Mouse (Mus musculus) neural tube, embryonic 10.5 days (tissue): ENCODE measurements around the gene Dock10.

Source experiments
- DNase-seq: peaks from one replicate; pipeline ENCODE4 v3.0.0-alpha.2; 2017; ENCODE audit warnings: low spot score; ENCODE audit errors: extremely low spot score

Dock10 gene

GRCm38 (mm10) chr1:80728183-80728582 is 30.1 kb downstream of the Dock10 start:
- no peak for DNase-seq

GRCm38 (mm10) chr1:80727403-80727802 is 30.9 kb downstream of the Dock10 start:
- DNase-seq, result no peak

DNA sequence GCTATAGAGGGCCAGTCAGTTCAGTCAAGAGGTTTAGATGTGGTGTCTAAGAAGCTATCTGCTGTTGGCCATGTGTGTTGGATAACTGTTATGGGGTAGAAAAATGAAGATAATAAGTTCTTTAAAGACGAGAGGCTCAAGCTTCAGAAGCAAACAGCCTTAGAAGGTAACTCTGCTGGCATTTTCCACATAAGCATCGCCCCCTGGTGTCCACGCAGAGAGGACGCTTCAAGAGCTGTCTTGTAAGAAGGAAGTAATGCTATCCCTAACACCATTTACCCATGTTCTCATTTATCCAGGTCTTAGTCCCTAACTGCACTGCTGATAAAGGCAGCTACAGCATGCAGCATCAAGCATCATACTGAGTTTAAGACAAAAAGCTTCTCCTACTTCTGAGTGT is 35.7 kb downstream of the Dock10 start:
- DNase-seq, result no peak

DNA sequence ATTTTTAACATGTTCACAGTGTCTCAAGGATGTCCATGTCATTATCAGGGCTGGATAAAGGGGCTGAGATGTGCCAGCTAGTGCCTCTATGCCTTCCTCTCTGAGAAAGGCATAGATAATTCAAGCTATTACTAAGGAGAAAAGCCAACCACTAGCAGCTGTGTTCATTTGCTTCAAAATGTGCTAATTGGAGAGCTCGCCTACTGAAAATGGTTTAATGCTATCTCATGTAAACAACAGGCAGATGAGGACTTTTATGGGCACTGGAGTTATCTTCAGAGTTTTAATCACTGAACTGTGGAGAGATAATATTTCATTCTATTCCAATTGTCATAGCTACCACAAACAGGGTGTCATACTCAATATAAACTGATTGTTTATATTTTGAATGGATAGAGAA is 36.3 kb downstream of the Dock10 start:
- DNase-seq, result no peak

DNA sequence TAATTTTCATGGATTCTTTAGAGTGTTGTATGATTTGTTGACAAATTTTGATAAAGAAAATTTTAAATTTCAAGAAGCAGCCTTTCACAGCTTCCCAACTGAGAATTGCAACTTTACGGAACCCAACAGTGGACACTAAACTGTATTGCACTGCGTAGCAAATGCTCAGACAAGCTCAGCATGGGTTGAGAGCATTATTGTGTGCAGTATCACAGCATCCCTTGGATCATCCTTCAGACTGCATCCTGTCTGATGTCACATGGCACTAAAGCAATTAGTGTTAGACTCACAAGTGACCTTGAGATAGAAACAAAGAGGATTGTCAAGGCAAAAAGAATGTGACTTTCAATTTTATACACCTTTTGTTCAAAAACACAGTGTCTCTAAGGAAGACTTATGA is 37.1 kb downstream of the Dock10 start:
- DNase-seq, result no peak

DNA sequence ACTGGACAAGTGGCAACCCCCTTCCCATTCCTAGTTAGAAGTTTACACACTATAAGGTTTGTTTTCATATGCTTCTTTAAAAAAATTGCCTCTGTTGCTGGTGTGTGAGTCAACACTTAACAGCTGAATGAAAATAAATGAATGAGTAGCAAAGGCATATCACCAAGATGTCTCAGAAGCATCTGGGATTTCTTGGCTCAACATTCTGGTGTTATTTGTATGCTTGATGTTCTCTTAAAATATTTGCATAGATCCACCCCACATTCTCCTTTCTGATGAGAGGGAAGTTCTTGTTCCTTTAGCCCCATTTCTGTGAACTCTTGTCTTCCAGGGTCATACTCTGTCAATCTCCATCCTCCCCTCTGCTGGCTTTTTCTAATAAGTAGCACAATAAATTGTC is 38.2 kb downstream of the Dock10 start:
- no peak for DNase-seq

DNA sequence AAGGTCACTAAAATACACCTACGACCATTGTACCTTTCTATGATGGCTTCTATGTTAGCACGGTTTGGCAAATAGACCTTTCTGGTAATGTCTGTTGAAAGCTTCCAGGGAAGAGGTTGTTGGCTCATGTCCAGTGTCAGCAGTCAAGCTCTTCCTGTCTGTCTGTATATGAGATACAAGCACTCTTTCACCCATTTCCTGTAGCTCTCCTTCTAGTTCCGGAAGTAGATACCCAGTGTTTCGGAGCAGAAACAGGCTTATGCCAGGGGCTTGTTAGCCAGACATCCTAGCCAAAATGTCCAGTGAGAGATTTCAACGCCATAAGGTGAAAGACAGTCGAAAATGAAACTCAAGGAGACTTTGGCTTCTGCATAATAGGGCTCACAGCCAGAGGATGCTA is 38.9 kb downstream of the Dock10 start:
- DNase-seq, result no peak

DNA sequence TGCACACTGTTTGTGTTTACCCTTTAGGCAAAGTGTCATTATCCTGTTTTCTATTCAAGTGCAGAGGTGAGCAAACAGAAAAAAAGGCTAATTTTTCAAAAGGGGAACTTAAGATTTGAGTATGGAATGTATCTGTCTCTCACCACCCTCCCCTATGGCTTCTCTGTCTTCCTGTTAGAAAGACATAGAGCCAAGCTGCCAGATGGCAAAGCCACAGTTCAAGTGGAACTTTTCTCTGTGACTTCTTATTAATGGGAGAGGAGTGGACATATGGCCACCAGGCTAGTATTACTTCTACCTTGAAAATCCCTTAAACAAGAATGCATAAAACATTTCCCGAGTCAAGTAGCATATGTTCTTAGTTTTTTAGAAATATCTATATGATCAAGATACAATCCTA is 39.7 kb downstream of the Dock10 start:
- DNase-seq, result no peak

- no peak for DNase-seq
Observed at GRCm38 (mm10) chr1:80715917-80716316, 42.4 kb downstream of the Dock10 start.

DNA sequence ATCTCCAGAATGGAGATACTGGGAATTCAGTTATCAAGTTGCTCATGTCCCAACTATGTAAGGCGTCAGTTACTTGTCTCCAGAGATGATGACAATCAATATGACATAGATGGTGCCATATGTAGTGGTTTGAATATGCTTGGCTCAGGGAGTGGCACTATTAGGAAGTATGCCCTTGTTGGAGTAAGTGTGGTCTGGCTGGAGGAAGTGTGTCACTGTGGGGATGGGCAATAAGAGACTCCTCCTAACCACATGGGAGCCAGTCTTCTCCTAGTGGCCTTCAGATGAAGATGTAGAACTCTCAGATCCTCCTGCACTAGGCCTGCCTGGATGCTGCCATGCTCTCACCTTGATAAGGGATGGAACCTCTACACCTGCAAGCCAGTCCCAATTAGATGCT is 44.4 kb downstream of the Dock10 start:
- DNase-seq, result no peak

DNA sequence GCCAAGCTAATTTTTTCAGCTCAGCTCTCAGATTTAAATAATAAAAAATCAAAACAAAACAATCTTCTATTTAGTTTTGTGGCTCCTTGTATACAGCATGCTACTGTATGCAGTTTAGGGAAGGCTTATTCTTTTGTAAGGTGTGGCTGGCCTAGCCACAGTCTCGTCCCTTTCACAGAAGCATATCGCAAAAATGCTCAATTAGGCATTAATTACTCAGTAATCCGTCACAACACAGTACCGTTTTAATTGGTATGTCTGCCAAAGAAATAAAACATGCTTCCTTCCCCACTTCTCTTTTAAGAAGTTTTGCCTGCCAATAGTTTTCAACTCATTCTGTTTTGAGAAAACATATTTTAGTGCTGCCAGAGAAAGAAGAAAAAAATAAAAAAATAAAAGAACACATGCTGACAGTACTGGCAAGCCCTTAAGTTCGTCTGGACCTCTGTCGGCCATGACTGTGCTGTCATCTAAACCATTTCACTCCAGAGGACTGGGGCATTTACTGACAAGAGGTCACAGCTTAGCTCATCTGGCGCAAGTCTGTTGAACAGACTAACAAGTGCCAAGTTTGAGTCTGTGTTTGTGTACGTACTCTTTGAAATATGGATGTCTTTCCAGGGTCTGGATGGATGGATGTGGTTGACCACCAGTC is 47.6 kb downstream of the Dock10 start:
- no peak for DNase-seq

GRCm38 (mm10) chr1:80710097-80710541 is 48.2 kb downstream of the Dock10 start:
- no peak for DNase-seq

- no peak for DNase-seq
Observed at GRCm38 (mm10) chr1:80709299-80709698, 49.0 kb downstream of the Dock10 start.

GRCm38 (mm10) chr1:80703279-80703678 is 55.0 kb downstream of the Dock10 start:
- no peak for DNase-seq

GRCm38 (mm10) chr1:80676004-80676673 is 82.2 kb downstream of the Dock10 start:
- no peak for DNase-seq

- no peak for DNase-seq
Observed at GRCm38 (mm10) chr1:80671730-80672129, 86.6 kb downstream of the Dock10 start.

GRCm38 (mm10) chr1:80671056-80671455 is 87.3 kb downstream of the Dock10 start:
- no peak for DNase-seq

GRCm38 (mm10) chr1:80670387-80670786 is 87.9 kb downstream of the Dock10 start:
- DNase-seq, result no peak

DNA sequence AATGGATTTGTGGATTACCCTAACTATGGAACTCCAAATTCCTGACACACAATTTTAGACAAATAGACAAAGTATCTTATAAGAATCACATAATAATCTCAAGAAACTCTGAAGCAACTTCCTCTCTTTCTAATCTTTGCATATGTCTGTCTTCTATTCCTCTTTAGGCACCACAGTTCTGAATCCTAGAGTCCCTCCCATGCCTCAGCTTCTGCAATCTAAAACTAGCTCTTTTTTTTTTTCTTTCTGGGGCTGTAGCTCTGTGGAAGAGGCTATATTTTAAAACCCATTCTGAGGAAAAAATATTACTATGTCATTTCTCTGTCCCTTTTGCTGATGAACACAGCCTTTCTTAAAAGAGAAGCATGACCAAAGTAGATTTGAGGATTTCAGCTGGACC is 92.6 kb downstream of the Dock10 start:
- DNase-seq, result no peak

- DNase-seq, result no peak
Observed at GRCm38 (mm10) chr1:80665161-80665560, 93.2 kb downstream of the Dock10 start.

GRCm38 (mm10) chr1:80661506-80662402 is 96.6 kb downstream of the Dock10 start:
- no peak for DNase-seq
